Mouse (Mus musculus): ENCODE results near the gene Tsr3. TPM values are rescaled to one million over a fixed set of nuclear protein-coding genes. Genes with fewer than 3 reads are reported as not detected.
A peak's percentile ranks its signal among the peaks of the same experiment; 100 is the strongest.
"Not testable (repeated sequence)": the region's sequence is repeated elsewhere in the genome, so short reads cannot be mapped to it uniquely, and the experiment has no call there.

Tsr3 gene
- polyA plus RNA-seq, 1 experiment = 18.1 TPM

DNA sequence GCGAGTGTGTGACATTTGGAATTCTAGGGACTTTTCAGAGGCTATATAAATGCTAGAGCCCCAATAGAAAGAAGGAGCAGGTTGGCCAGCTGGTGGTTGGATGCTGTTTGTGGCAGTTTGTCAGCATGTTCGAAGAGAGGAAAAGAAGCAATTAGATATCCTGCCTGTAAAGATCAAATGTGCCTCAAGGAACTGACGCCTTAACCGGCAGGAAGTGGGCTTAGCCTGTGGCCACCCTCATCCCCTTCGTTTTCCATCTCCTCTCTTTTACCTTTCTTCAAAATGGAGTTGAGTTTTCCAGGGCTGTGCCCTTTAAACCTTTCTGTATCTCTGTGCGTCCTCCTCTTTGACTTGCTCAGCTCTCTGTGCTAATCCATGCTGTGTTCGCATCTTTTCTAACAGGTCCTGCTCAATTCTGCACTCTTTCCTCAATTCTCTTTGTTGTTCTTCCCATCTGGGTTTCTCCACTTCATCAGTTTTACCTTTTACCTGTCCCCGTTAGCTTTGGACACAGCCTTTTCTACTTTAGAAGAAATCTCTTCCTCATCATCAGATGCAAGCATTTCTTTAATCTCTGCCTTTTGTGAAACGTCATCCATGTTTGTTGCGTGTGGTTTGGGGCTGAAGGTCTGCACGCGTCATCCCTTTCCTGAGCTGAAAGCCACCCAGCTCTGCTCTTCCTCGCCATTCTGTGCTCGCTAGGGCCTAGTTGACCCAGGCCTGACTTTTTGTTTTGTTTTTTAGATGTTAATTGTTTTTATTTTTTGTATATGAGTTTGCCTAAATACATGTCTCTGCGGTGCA, 20.3 kb upstream of the Tsr3 start:
- H3K36me3 ChIP-seq (ENCODE audit: control insufficient read depth, insufficient read depth, low read length) = no peaks in the 10 kb centered on the region

DNA sequence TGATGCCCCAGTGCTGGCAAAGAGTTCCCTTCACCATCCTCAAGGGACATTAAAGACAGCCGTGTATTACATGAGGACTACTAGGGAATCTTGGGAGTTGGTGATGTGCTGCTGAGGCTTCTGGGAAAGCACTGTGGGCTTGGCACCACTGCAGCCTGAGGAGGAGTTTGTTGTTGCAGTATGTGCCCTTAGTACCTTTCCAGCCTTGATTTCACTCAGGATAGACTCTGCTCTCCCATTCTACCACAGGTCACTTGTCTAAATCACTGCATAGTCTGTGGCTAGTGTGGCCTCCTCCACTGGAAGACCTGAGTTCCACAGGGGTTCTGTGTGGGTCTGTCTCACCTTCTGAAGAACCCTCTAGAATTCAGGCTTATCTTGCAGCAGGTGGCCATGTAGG, 19.2 kb upstream of the Tsr3 start:
- Histone ChIP-seq H3K27me3 (ENCODE audit: control insufficient read depth, insufficient read depth, low read length) (no peaks in the 10 kb centered on the region), H3K27ac (ENCODE audit: control insufficient read depth, insufficient read depth, low read depth, low read length) (no peak overlapping the region), H3K4me3 (ENCODE audit: control insufficient read depth, low read depth, low read length) (no peak overlapping the region), H3K4me1 (ENCODE audit: control insufficient read depth, insufficient read depth, low read length) (peaks cover 3% of the 10 kb centered on the region), H3K36me3 (ENCODE audit: control insufficient read depth, insufficient read depth, low read length) (no peaks in the 10 kb centered on the region)
- no peak for TF ChIP-seq CTCF (IDR thresholded peaks at IDR 0.05; ENCODE audit: control insufficient read depth, insufficient read depth, insufficient replicate concordance, low read depth, low read length)
- TF ChIP-seq POLR2A (IDR thresholded peaks at IDR 0.05; ENCODE audit: control insufficient read depth, low read depth, low read length) = no peak

More for the DNA sequence above, 20.3 kb upstream of the Tsr3 start:
- TF ChIP-seq CTCF (IDR thresholded peaks at IDR 0.05; ENCODE audit: control insufficient read depth, insufficient read depth, insufficient replicate concordance, low read depth, low read length) (no peak), POLR2A (IDR thresholded peaks at IDR 0.05; ENCODE audit: control insufficient read depth, low read depth, low read length) (no peak)
- Histone ChIP-seq H3K27ac (ENCODE audit: control insufficient read depth, insufficient read depth, low read depth, low read length) (no peak overlapping the region), H3K27me3 (ENCODE audit: control insufficient read depth, insufficient read depth, low read length) (no peaks in the 10 kb centered on the region), H3K4me1 (ENCODE audit: control insufficient read depth, insufficient read depth, low read length) (peaks cover 3% of the 10 kb centered on the region), H3K4me3 (ENCODE audit: control insufficient read depth, low read depth, low read length) (no peak overlapping the region)

DNA sequence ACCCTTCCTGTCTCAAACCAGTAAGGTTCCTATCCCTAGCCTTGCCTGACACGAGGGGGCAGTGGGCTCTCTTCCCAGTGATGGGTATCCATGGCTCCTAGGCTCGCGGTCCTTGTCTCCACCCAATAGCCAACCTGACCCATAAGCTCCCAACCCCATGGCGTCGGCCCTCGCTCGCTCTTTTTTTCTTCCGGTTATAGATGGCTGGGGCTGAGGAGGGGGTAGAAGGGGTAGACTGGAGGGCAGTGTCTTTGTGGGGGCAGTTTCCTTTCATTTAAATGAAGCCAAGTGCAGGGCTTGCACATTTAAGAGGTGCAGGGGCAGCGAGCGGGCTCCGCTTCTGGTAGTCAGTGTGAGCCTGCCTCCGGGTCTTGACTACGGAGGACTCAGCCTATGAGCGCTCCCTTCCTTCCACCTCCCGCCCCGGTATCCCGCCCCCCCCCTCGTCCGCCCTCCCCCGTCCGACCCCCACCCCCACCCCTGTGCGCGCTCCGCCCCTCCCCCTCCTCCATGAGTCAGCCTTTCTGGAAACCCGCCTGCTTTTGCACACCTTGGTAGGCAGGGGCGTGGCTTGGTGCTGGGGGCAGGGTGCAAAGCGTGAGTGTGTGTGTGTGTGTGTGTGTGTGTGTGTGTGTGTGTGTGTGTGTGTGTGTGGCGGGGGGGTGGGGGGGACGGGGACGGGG, 18.0 kb upstream of the Tsr3 start:
- no peak overlapping the region for H3K27ac ChIP-seq (ENCODE audit: control insufficient read depth, insufficient read depth, low read depth, low read length)
- TF ChIP-seq CTCF (IDR thresholded peaks at IDR 0.05; ENCODE audit: control insufficient read depth, insufficient read depth, insufficient replicate concordance, low read depth, low read length) (no peak), POLR2A (IDR thresholded peaks at IDR 0.05; ENCODE audit: control insufficient read depth, low read depth, low read length) (no peak)
- no peaks in the 10 kb centered on the region for H3K36me3 ChIP-seq (ENCODE audit: control insufficient read depth, insufficient read depth, low read length)
- no peaks in the 10 kb centered on the region for H3K27me3 ChIP-seq (ENCODE audit: control insufficient read depth, insufficient read depth, low read length)
- H3K4me1 ChIP-seq (ENCODE audit: control insufficient read depth, insufficient read depth, low read length) = peaks cover 3% of the 10 kb centered on the region
- peak overlapping the region; percentile 55 for H3K4me3 ChIP-seq (ENCODE audit: control insufficient read depth, low read depth, low read length)

DNA sequence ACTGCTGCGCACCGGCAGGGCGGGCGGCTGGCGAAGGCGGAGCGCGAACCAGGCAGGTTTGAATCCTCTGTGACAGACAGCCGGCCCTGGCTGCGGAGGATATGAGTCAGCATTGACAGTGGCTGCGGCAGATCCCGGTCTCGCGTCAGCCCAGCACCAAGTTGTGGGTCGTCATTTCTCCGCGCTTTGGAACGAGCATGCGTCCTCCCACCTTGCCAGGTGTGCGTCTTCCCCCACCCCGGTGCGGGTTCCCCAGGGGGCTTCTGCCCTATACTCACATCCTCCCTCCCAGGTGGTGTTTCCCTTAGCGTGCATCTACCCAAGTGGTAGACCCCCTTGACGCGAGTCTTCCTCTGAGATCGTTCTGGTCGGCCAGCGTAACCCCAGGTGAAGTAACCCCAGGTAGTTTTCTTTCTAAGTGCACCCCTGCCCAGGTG, 17.4 kb upstream of the Tsr3 start:
- H3K27ac ChIP-seq (ENCODE audit: control insufficient read depth, insufficient read depth, low read depth, low read length); H3K4me1 ChIP-seq (ENCODE audit: control insufficient read depth, insufficient read depth, low read length); H3K36me3 ChIP-seq (ENCODE audit: control insufficient read depth, insufficient read depth, low read length): not testable (repeated sequence)

DNA sequence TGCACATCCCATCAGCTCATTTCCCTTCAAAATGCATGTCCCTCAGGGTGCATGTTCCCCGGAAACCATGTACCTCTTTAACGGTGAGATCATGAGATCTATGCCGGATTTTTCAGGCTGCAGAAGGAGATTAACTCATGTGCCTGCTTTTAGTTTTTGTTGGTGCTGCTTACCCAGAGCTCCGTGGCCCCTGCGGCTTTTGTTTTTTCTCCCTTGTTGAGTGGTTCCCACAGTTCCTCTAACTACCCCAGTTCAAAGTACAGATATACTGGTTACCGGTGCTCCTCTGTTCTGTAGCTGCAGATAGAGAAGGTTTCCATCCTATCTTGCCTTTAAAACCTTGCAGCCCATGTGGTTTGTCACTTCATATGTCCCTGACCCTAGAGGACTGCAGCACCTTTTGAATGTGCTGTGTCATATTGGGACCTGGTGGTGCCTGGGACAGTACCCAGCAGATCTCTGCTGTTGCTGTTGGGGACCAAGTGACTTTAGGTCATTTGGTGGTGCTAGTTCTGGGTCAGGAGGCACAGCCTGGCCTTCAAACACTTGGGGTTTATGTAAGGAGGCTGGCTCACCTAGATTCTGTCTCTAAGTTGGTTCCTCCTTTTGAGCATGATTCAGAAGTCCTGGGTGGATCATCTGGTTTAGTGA, 16.9 kb upstream of the Tsr3 start:
- TF ChIP-seq CTCF (IDR thresholded peaks at IDR 0.05; ENCODE audit: control insufficient read depth, insufficient read depth, insufficient replicate concordance, low read depth, low read length) (no peak), POLR2A (IDR thresholded peaks at IDR 0.05; ENCODE audit: control insufficient read depth, low read depth, low read length) (no peak)
- Histone ChIP-seq H3K4me1 (ENCODE audit: control insufficient read depth, insufficient read depth, low read length) (peaks cover 3% of the 10 kb centered on the region), H3K4me3 (ENCODE audit: control insufficient read depth, low read depth, low read length) (no peak overlapping the region; the same call in 1 of the 2 replicates), H3K36me3 (ENCODE audit: control insufficient read depth, insufficient read depth, low read length) (no peaks in the 10 kb centered on the region), H3K27me3 (ENCODE audit: control insufficient read depth, insufficient read depth, low read length) (no peaks in the 10 kb centered on the region), H3K27ac (ENCODE audit: control insufficient read depth, insufficient read depth, low read depth, low read length) (no peak overlapping the region)

More for the DNA sequence above, 17.4 kb upstream of the Tsr3 start:
- H3K4me3 ChIP-seq (ENCODE audit: control insufficient read depth, low read depth, low read length); H3K27me3 ChIP-seq (ENCODE audit: control insufficient read depth, insufficient read depth, low read length): not testable (repeated sequence)

DNA sequence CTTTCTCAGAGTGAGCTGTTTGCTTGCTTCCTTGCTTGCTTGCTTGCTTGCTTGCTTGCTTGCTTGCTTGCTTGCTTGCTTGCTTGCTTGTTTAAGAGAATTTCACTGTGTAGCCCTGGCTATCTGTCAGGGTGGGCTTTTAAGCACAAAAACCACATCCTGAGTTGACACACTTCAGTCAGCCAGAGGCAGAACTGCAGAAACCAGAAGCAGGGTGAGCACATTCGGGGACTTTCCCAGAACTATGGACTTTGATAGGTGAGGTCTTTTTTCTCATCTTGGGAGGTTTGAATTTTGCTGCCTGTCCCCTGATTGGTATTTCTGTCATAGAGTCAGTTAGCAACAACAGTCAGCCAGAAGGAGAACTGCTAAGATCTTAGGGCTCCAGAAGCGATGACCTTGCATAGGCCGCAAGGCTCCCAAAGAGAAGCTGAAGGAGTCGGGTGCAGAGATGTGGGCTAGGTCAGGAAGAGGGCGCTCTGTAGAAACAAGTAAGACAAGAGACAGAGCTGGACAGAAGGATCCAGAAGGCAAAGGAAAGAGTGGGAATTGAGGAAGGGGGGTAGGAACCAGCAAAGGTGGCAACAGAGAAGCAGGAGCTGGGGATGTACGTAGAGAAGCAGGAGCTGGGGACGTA, 15.3 kb upstream of the Tsr3 start:
- no peak overlapping the region for H3K4me3 ChIP-seq (ENCODE audit: control insufficient read depth, low read depth, low read length)
- H3K4me1 ChIP-seq (ENCODE audit: control insufficient read depth, insufficient read depth, low read length) = peaks cover 3% of the 10 kb centered on the region
- TF ChIP-seq POLR2A (IDR thresholded peaks at IDR 0.05; ENCODE audit: control insufficient read depth, low read depth, low read length) (no peak), CTCF (IDR thresholded peaks at IDR 0.05; ENCODE audit: control insufficient read depth, insufficient read depth, insufficient replicate concordance, low read depth, low read length) (no peak)
- no peaks in the 10 kb centered on the region for H3K27me3 ChIP-seq (ENCODE audit: control insufficient read depth, insufficient read depth, low read length)
- H3K27ac ChIP-seq (ENCODE audit: control insufficient read depth, insufficient read depth, low read depth, low read length) = no peak overlapping the region
- no peaks in the 10 kb centered on the region for H3K36me3 ChIP-seq (ENCODE audit: control insufficient read depth, insufficient read depth, low read length)

DNA sequence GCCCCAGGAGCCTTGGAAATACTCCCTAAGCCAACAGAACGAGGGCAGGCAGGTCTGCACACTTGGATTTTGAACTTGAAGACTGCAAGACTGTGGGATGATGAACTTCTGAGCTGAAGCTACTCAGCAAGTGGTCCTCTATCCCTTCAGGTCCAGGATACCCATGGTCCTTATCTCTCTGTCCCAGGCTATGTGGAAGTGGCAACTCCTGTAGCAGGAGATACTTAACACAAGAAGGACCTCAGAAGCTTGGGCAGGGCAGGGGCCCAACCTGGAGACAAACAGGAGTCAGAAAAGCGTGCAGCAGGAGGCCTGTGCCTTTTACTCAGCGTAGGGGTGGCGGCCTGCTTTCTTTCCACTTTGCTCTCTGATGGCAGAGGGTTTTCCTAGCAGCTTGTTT, 14.3 kb upstream of the Tsr3 start:
- Histone ChIP-seq H3K4me1 (ENCODE audit: control insufficient read depth, insufficient read depth, low read length) (peaks cover 3% of the 10 kb centered on the region), H3K36me3 (ENCODE audit: control insufficient read depth, insufficient read depth, low read length) (no peaks in the 10 kb centered on the region), H3K27me3 (ENCODE audit: control insufficient read depth, insufficient read depth, low read length) (no peaks in the 10 kb centered on the region), H3K4me3 (ENCODE audit: control insufficient read depth, low read depth, low read length) (no peak overlapping the region), H3K27ac (ENCODE audit: control insufficient read depth, insufficient read depth, low read depth, low read length) (no peak overlapping the region)
- TF ChIP-seq CTCF (IDR thresholded peaks at IDR 0.05; ENCODE audit: control insufficient read depth, insufficient read depth, insufficient replicate concordance, low read depth, low read length) (no peak), POLR2A (IDR thresholded peaks at IDR 0.05; ENCODE audit: control insufficient read depth, low read depth, low read length) (no peak)
